Mouse (Mus musculus): Measurements from ENCODE around the gene Asap3. TPM values are rescaled to one million over a fixed set of nuclear protein-coding genes. Genes with fewer than 3 reads are reported as not detected.

Asap3 gene
- polyA plus RNA-seq, 1 experiment = 11.7 TPM

Other genes with a start within 250 kb of the Asap3 start
- gene Gale, start 242.6 kb upstream of the Asap3 start, polyA plus RNA-seq (2012; rRNA removed) = 20.4 and 36.8 TPM in 2 replicates
- 55.2 and 63.6 TPM in 2 replicates for gene Lypla2, start 233.7 kb upstream of the Asap3 start, polyA plus RNA-seq (2012; rRNA removed)
- gene Pithd1, start 219.1 kb upstream of the Asap3 start, polyA plus RNA-seq (2012; rRNA removed) = 41.4 and 46.9 TPM in 2 replicates
- 25.2 and 28.1 TPM in 2 replicates for gene Eloa, start 184.6 kb upstream of the Asap3 start, polyA plus RNA-seq (2012; rRNA removed)
- 979 and 1,127 TPM in 2 replicates for gene Rpl11, start 152.9 kb upstream of the Asap3 start, polyA plus RNA-seq (2012; rRNA removed)
- 272 and 386 TPM in 2 replicates for gene Id3, start 62.9 kb upstream of the Asap3 start, polyA plus RNA-seq (2012; rRNA removed)
- gene E2f2, start 34.0 kb upstream of the Asap3 start, polyA plus RNA-seq (2012; rRNA removed) = 0.50 TPM in 2 replicates
- gene Tcea3, start 41.4 kb downstream of the Asap3 start, polyA plus RNA-seq (2012; rRNA removed) = 42.6 and 65.1 TPM in 2 replicates
- 41.0 and 50.3 TPM in 2 replicates for gene Zfp46, start 78.3 kb downstream of the Asap3 start, polyA plus RNA-seq (2012; rRNA removed)
- 58.3 and 61.1 TPM in 2 replicates for gene Hnrnpr, start 104.6 kb downstream of the Asap3 start, polyA plus RNA-seq (2012; rRNA removed)
- 2.8 and 4.0 TPM in 2 replicates for gene Htr1d, start 217.2 kb downstream of the Asap3 start, polyA plus RNA-seq (2012; rRNA removed)

Measured in urinary bladder, adult 2 months (tissue).